Mouse (Mus musculus) bone marrow macrophage, adult 2 months (primary cell): ENCODE measurements around the gene Lrrc8c.

Experiments used
- CTCF ChIP-seq: IDR thresholded peaks from 2 replicates; pipeline ENCODE4 v1.5.1; 2012; ENCODE audit warnings: low read depth, mild to moderate bottlenecking, low read length, moderate library complexity
- POLR2A ChIP-seq: IDR thresholded peaks from 2 replicates; pipeline ENCODE4 v1.6.1; 2012; ENCODE audit warnings: mild to moderate bottlenecking, low read depth, low read length, borderline replicate concordance

- TF ChIP-seq CTCF (no peak), POLR2A (no peak)
Observed at GRCm38 (mm10) chr5:105557346-105557745, 38.2 kb downstream of the Lrrc8c start.
